Mouse (Mus musculus): ENCODE results near the gene Shisal1. TPM values are rescaled to one million over a fixed set of nuclear protein-coding genes. Genes with fewer than 3 reads are reported as not detected.

Gene Shisal1
- total and polyA plus RNA-seq, 3 experiments: not detected

GRCm38 (mm10) chr15:84392131-84392530, 54.8 kb downstream of the Shisal1 start:
- H3K9me3 ChIP-seq (replicated peaks; ENCODE audit: low read length): peaks cover 11% of the 10 kb centered on the region
- dilution Hi-C loops (cut with MboI; ENCODE audit: extremely low pct_ligation_motif_present, extremely low pct_unique_long_range_greater_than_20kb, low sequenced_read_pairs) (no loop called here), in situ Hi-C loops (cut with MboI; ENCODE audit: low pct_ligation_motif_present, low pct_unique_long_range_greater_than_20kb, low sequenced_read_pairs) (no loop called here)
- no peak for DNase-seq (ENCODE audit: extremely low read depth)
- H3K79me2 ChIP-seq (replicated peaks; ENCODE audit: control insufficient read depth, extremely low read depth, insufficient read depth, poor library complexity, severe bottlenecking): no peaks in the 10 kb centered on the region
- peaks cover 63% of the 10 kb centered on the region for H3K27me3 ChIP-seq (replicated peaks)
- H3K4me2 ChIP-seq (ENCODE audit: insufficient read depth, low read depth, poor library complexity, severe bottlenecking): no peak overlapping the region
- no peak overlapping the region for H3K27ac ChIP-seq (ENCODE audit: insufficient read depth, low read depth)
- no peaks in the 10 kb centered on the region for H3K4me1 ChIP-seq (ENCODE audit: control insufficient read depth in 1 of 2, insufficient read depth in 2 of 2)
- no peak for TF ChIP-seq E2F4 (IDR thresholded peaks at IDR 0.05; ENCODE audit: insufficient replicate concordance, low read depth, low read length)
- no peak for TF ChIP-seq USF2 (conservative IDR thresholded peaks at IDR 0.05; ENCODE audit: low read depth, low read length)
- TF ChIP-seq BHLHE40 (IDR thresholded peaks at IDR 0.05; ENCODE audit: low read depth, low read length): no peak
- TF ChIP-seq HCFC1 (IDR thresholded peaks at IDR 0.05; ENCODE audit: low read depth, low read length): no peak
- TF ChIP-seq ZNF384 (IDR thresholded peaks at IDR 0.05; ENCODE audit: low read depth, low read length): no peak
- no peak for TF ChIP-seq POLR2A (IDR thresholded peaks at IDR 0.05; ENCODE audit: low read depth, low read length)
- no peak for TF ChIP-seq IRF4 (IDR thresholded peaks at IDR 0.05; ENCODE audit: low read depth, low read length)
- TF ChIP-seq SIN3A (IDR thresholded peaks at IDR 0.05; ENCODE audit: low read length): no peak
- no peak for TF ChIP-seq MXI1 (IDR thresholded peaks at IDR 0.05; ENCODE audit: low read depth, low read length)
- no peak for TF ChIP-seq KAT2A (IDR thresholded peaks at IDR 0.05; ENCODE audit: insufficient replicate concordance, low read length)
- no peak for TF ChIP-seq POLR2AphosphoS2 (IDR thresholded peaks at IDR 0.05; ENCODE audit: low read depth, low read length)
- no peak for TF ChIP-seq GABPA (IDR thresholded peaks at IDR 0.05; ENCODE audit: insufficient replicate concordance, low read depth, low read length)
- TF ChIP-seq NRF1 (IDR thresholded peaks at IDR 0.05; ENCODE audit: low read depth, low read length): no peak
- TF ChIP-seq RCOR1 (conservative IDR thresholded peaks at IDR 0.05; ENCODE audit: low read depth, low read length): no peak
- no peak for TF ChIP-seq RAD21 (IDR thresholded peaks at IDR 0.05; ENCODE audit: low read depth, low read length)
- TF ChIP-seq MEF2A (IDR thresholded peaks at IDR 0.05; ENCODE audit: borderline replicate concordance, low read depth, low read length): no peak
- H3K36me3 ChIP-seq (replicated peaks in 1 of 2; ENCODE audit: control insufficient read depth in 1 of 2, insufficient read depth in 1 of 2, low read length in 1 of 2): no peaks in the 10 kb centered on the region
- no peak overlapping the region for H3K4me3 ChIP-seq (replicated peaks in 1 of 3; ENCODE audit: low read depth in 2 of 3, low read length in 2 of 3, poor library complexity in 1 of 3)
- H3K9ac ChIP-seq (ENCODE audit: insufficient read depth, low read depth): no peak overlapping the region

- H3K9me3 ChIP-seq (replicated peaks; ENCODE audit: low read length): peaks cover 15% of the 10 kb centered on the region
- H3K79me2 ChIP-seq (replicated peaks; ENCODE audit: control insufficient read depth, extremely low read depth, insufficient read depth, poor library complexity, severe bottlenecking): no peaks in the 10 kb centered on the region
- no peak for TF ChIP-seq KAT2A (IDR thresholded peaks at IDR 0.05; ENCODE audit: insufficient replicate concordance, low read length)
- TF ChIP-seq RCOR1 (conservative IDR thresholded peaks at IDR 0.05; ENCODE audit: low read depth, low read length): no peak
- no peak for TF ChIP-seq CHD2 (IDR thresholded peaks at IDR 0.05; ENCODE audit: low read length)
- TF ChIP-seq POLR2A (IDR thresholded peaks at IDR 0.05; ENCODE audit: low read depth, low read length): no peak
- TF ChIP-seq USF2 (conservative IDR thresholded peaks at IDR 0.05; ENCODE audit: low read depth, low read length): no peak
- H3K9ac ChIP-seq (ENCODE audit: insufficient read depth, low read depth): no peak overlapping the region
- H3K27ac ChIP-seq (ENCODE audit: insufficient read depth, low read depth): no peak overlapping the region
- H3K36me3 ChIP-seq (replicated peaks in 1 of 2; ENCODE audit: control insufficient read depth in 1 of 2, insufficient read depth in 1 of 2, low read length in 1 of 2): no peaks in the 10 kb centered on the region
- DNase-seq (ENCODE audit: extremely low read depth): no peak
- dilution Hi-C loops (cut with MboI; ENCODE audit: extremely low pct_ligation_motif_present, extremely low pct_unique_long_range_greater_than_20kb, low sequenced_read_pairs) (no loop called here), in situ Hi-C loops (cut with MboI; ENCODE audit: low pct_ligation_motif_present, low pct_unique_long_range_greater_than_20kb, low sequenced_read_pairs) (no loop called here)
- H3K4me2 ChIP-seq (ENCODE audit: insufficient read depth, low read depth, poor library complexity, severe bottlenecking): no peak overlapping the region
- no peak overlapping the region for H3K4me3 ChIP-seq (replicated peaks in 1 of 3; ENCODE audit: low read depth in 2 of 3, low read length in 2 of 3, poor library complexity in 1 of 3)
- peaks cover 0 to 5% of the 10 kb centered on the region in 2 experiments; a peak in 3 of 4 replicates for H3K4me1 ChIP-seq (ENCODE audit: control insufficient read depth in 1 of 2, insufficient read depth in 2 of 2)
- peaks cover 53% of the 10 kb centered on the region for H3K27me3 ChIP-seq (replicated peaks)
These were observed 58.2 kb downstream of the Shisal1 start for GRCm38 (mm10) chr15:84388698-84389131.
